8 mouse cellular contexts compared by ENCODE assay signal in the genomic region with DNA sequence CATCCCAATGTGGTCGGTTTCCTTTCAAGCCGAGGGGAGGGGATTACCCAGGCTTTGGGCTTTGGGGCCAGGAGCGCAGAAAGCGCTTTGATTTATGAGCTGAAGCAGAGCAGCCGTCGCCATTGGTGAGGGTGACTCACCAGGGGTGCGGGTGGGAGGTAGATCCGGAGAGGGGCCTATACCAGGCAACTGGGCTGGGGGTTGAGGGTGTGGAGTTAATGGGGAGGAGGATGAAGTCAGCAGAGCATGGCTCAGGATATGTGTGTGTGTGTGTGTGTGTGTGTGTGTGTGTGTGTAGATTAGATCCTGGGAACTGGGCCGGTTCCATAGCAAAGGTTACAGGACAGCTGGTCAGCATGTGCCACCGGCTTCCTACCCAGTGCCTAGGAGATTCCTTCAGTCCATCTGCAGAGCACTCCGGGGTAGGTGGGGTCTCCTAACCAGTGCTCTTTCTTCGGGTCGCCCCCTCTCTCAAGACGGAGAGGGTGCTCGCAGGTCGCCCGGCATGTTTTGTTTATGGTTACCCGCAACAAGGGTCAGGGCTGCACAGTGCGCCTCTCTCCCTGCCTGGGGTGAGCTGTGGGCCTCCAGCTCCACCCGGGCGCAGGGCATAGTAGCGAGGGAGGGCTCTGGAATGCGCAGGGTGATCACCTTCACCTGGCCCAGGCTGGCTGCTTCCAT. TPM values are rescaled to one million over a fixed set of nuclear protein-coding genes. Genes with fewer than 3 reads are reported as not detected.
DNase-seq lines count a peak whose midpoint lies in the region; ATAC-seq and TF ChIP-seq lines count a peak whose summit lies in the region.

No protein-coding gene starts in this region.

- 0 out of 2 replicates have a peak, but pooled peaks cover 9% of the 10 kb centered on the region for H3K36me3 ChIP-seq in kidney, embryonic 16.5 days (ENCODE audit: insufficient read depth, low read length)
- no peaks in the 10 kb centered on the region for H3K36me3 ChIP-seq in midbrain, embryonic 13.5 days

- H3K9ac ChIP-seq in kidney, embryonic 16.5 days (replicated peaks; ENCODE audit: low read length) = peak overlapping the region; percentile 80
- peak overlapping the region; percentile 32; the same call in 1 of the 2 replicates for H3K9ac ChIP-seq in midbrain, embryonic 13.5 days (replicated peaks)

- no peak overlapping the region for H3K27ac ChIP-seq in left cerebral cortex, adult 2 months
- peak overlapping the region; percentile 94 for H3K27ac ChIP-seq in gastrocnemius, adult 2 months
- peak overlapping the region; percentile 96 for H3K27ac ChIP-seq in kidney, embryonic 16.5 days (ENCODE audit: low read length)
- H3K27ac ChIP-seq in midbrain, embryonic 13.5 days = no peak overlapping the region

- ATAC-seq in kidney, embryonic 16.5 days (ENCODE audit: low FRiP score, low TSS enrichment) = peak; percentile 86
- peak; percentile 42 for ATAC-seq in midbrain, embryonic 13.5 days
- no peak for ATAC-seq in megakaryocyte-erythroid progenitor cell, adult 5-6 weeks (replicated peaks; ENCODE audit: low FRiP score, low TSS enrichment, poor library complexity, severe bottlenecking)

- H3K27me3 ChIP-seq in kidney, embryonic 16.5 days (ENCODE audit: insufficient read depth, low read length) = no peaks in the 10 kb centered on the region
- peaks cover 22% of the 10 kb centered on the region for H3K27me3 ChIP-seq in midbrain, embryonic 13.5 days

- 2% methylated on average over 23 of the region's 23 CpGs for WGBS in kidney, embryonic 16.5 days
- WGBS in midbrain, embryonic 13.5 days = 3% methylated on average over 22 of the region's 23 CpGs

- peak in 1 of 2 experiments; percentile 34 for DNase-seq in left cerebral cortex, adult 2 months (ENCODE audit: extremely low spot score in 1 of 2, low spot score in 2 of 2)
- no peak for DNase-seq in left cerebral cortex, postnatal 36 days (ENCODE audit: low spot score in 2 of 2)
- DNase-seq in adrenal gland, postnatal 14 days = peak; percentile 58
- DNase-seq in gastrocnemius, adult 2 months = peak; percentile 45
- no peak for DNase-seq in spleen, adult 12 weeks (ENCODE audit: low spot score)

- TF ChIP-seq CTCF in left cerebral cortex, adult 2 months (IDR thresholded peaks at IDR 0.05) = no peak
- no peak for TF ChIP-seq CTCF in gastrocnemius, adult 2 months (IDR thresholded peaks at IDR 0.05)

- H3K4me2 ChIP-seq in kidney, embryonic 16.5 days (replicated peaks; ENCODE audit: low read depth, low read length) = peak overlapping the region; percentile 86
- peak overlapping the region; percentile 100 for H3K4me2 ChIP-seq in midbrain, embryonic 13.5 days (replicated peaks)

- H3K9me3 ChIP-seq in kidney, embryonic 16.5 days (ENCODE audit: low read length) = no peaks in the 10 kb centered on the region
- no peaks in the 10 kb centered on the region for H3K9me3 ChIP-seq in midbrain, embryonic 13.5 days

- intact Hi-C loops in left cerebral cortex, adult 2 months (cut with DNase I) = loop anchor here (5.0 kb wide), 2 partner anchors 63 to 397 kb away; no protein-coding TSS in a partner anchor
- intact Hi-C loops in left cerebral cortex, postnatal 36 days (cut with DNase I) = loop anchor here (5.0 kb wide), 1 partner anchor 68 kb away; no protein-coding TSS in a partner anchor
- intact Hi-C loops in gastrocnemius, adult 2 months (cut with DNase I) = loop anchor here (5.0 kb wide), 4 partner anchors 68 to 407 kb away; no protein-coding TSS in a partner anchor

- peaks cover 16% of the 10 kb centered on the region for H3K4me1 ChIP-seq in kidney, embryonic 16.5 days (ENCODE audit: insufficient read depth, low read length)
- peaks cover 22% of the 10 kb centered on the region for H3K4me1 ChIP-seq in midbrain, embryonic 13.5 days (replicated peaks)

- H3K4me3 ChIP-seq in left cerebral cortex, adult 2 months = peak overlapping the region; percentile 57
- H3K4me3 ChIP-seq in gastrocnemius, adult 2 months = peak overlapping the region; percentile 90
- H3K4me3 ChIP-seq in kidney, embryonic 16.5 days (ENCODE audit: low read length) = peak overlapping the region; percentile 70
- H3K4me3 ChIP-seq in midbrain, embryonic 13.5 days (replicated peaks) = peak overlapping the region; percentile 75

RNA-seq across cellular contexts. Expression of a gene that starts 2.7 kb away (rescaled TPM):
- 1 to 10 TPM; 2.4 to 2.7 TPM for total RNA-seq in left cerebral cortex, adult 2 months (2021)
- 1 to 10 TPM; 1.2 to 1.8 TPM for total RNA-seq in left cerebral cortex, postnatal 36 days (2021)
- 1.3 and 1.5 TPM in 2 replicates for total RNA-seq in adrenal gland, postnatal 14 days (2021)
- 10 to 100 TPM; 15.6 to 18.1 TPM for total RNA-seq in gastrocnemius, adult 2 months (2021)
- 3.9 TPM in 2 replicates for polyA plus RNA-seq in kidney, embryonic 16.5 days (2015; fragmentation: Nextera tagmentation; extraction: Ambion mirVana)
- polyA plus RNA-seq in midbrain, embryonic 13.5 days (2015; fragmentation: Nextera tagmentation; extraction: Ambion mirVana) = 0.37 and 0.61 TPM in 2 replicates
- not detected in 2 replicates for total RNA-seq in megakaryocyte-erythroid progenitor cell, adult 5-6 weeks (2014; fragmentation: Nextera tagmentation)
- 0.19 TPM in 1 of 2 replicates, not detected in the other for total RNA-seq in megakaryocyte-erythroid progenitor cell, adult 5-6 weeks (2017)

RNA-seq across cellular contexts. Expression of a gene that starts 12.9 kb away (rescaled TPM):
- 10 to 100 TPM; 19.3 to 24.5 TPM for total RNA-seq in left cerebral cortex, adult 2 months (2021)
- total RNA-seq in left cerebral cortex, postnatal 36 days (2021) = 10 to 100 TPM; 21.3 to 22.0 TPM
- 20.5 and 22.6 TPM in 2 replicates for total RNA-seq in adrenal gland, postnatal 14 days (2021)
- 10 to 100 TPM; 17.6 to 19.4 TPM for total RNA-seq in gastrocnemius, adult 2 months (2021)
- polyA plus RNA-seq in kidney, embryonic 16.5 days (2015; fragmentation: Nextera tagmentation; extraction: Ambion mirVana) = 32.5 and 35.8 TPM in 2 replicates
- 18.8 and 19.2 TPM in 2 replicates for polyA plus RNA-seq in midbrain, embryonic 13.5 days (2015; fragmentation: Nextera tagmentation; extraction: Ambion mirVana)
- total RNA-seq in megakaryocyte-erythroid progenitor cell, adult 5-6 weeks (2014; fragmentation: Nextera tagmentation) = 18.2 and 20.9 TPM in 2 replicates
- 35.8 and 47.0 TPM in 2 replicates for total RNA-seq in megakaryocyte-erythroid progenitor cell, adult 5-6 weeks (2017)

RNA-seq across cellular contexts. Expression of a gene that starts 56.9 kb away (rescaled TPM):
- total RNA-seq in left cerebral cortex, adult 2 months (2021) = under 1 TPM in 1 of 2 experiments, not detected in 1; 0.14 TPM
- total RNA-seq in left cerebral cortex, postnatal 36 days (2021) = under 1 TPM; 0.35 to 0.86 TPM
- 4.3 and 5.2 TPM in 2 replicates for total RNA-seq in adrenal gland, postnatal 14 days (2021)
- total RNA-seq in gastrocnemius, adult 2 months (2021) = 10 to 100 TPM; 59.8 to 68.4 TPM
- polyA plus RNA-seq in kidney, embryonic 16.5 days (2015; fragmentation: Nextera tagmentation; extraction: Ambion mirVana) = 0.47 and 0.66 TPM in 2 replicates
- 0.64 and 0.70 TPM in 2 replicates for polyA plus RNA-seq in midbrain, embryonic 13.5 days (2015; fragmentation: Nextera tagmentation; extraction: Ambion mirVana)
- total RNA-seq in megakaryocyte-erythroid progenitor cell, adult 5-6 weeks (2014; fragmentation: Nextera tagmentation) = not detected in 2 replicates
- not detected in 2 replicates for total RNA-seq in megakaryocyte-erythroid progenitor cell, adult 5-6 weeks (2017)

Comparison
In these comparisons a context has a peak if more than half of its experiments do, and no peak if none do; other contexts are left out.
1. DNase-seq: peak in adrenal gland, postnatal 14 days (single experiment) and gastrocnemius, adult 2 months (single experiment); none in left cerebral cortex, postnatal 36 days (0 of 2) and spleen, adult 12 weeks (single experiment).
2. H3K27ac ChIP-seq: peak in gastrocnemius, adult 2 months (single experiment) and kidney, embryonic 16.5 days (single experiment); none in left cerebral cortex, adult 2 months (single experiment) and midbrain, embryonic 13.5 days (single experiment).
3. Peak in every context shown above with its lines, with median percentiles within 50 percentile points of each other: H3K4me3 ChIP-seq.